Mouse (Mus musculus) MEL (cell line): Measurements from ENCODE around the gene Cbln3. TPM values are rescaled to one million over a fixed set of nuclear protein-coding genes. Genes with fewer than 3 reads are reported as not detected.

Experiments
- DNase-seq: peaks from one replicate; pipeline ENCODE4 v3.0.0; 2011; ENCODE audit warnings: low read depth, low spot score
- H3K27ac ChIP-seq: 2 replicates; pipeline ENCODE4 v1.5.1; 2012; ENCODE audit warnings: low read depth, mild to moderate bottlenecking, control low read depth, low read length, moderate library complexity; ENCODE audit not compliant: control insufficient read depth
- H3K27me3 ChIP-seq, 2 experiments: fragments of 150-350 bp in 1 of 2; sonication (generic) in 1 of 2; 2 replicates each; pipeline ENCODE4 v1.6.1; 2012; ENCODE audit warnings: low read length in 2 of 2, mild to moderate bottlenecking in 2 of 2, improper control_type of control experiment in 1 of 2, moderate library complexity in 1 of 2; ENCODE audit not compliant: insufficient read depth in 2 of 2, control insufficient read depth in 1 of 2
- H3K36me3 ChIP-seq, 2 experiments: 2 replicates each; pipeline ENCODE4 v1.6.1; 2012 to 2014; ENCODE audit warnings: low read length in 2 of 2, improper control_type of control experiment in 1 of 2, inconsistent platforms in 1 of 2, mild to moderate bottlenecking in 1 of 2; ENCODE audit not compliant: insufficient read depth in 2 of 2, control insufficient read depth in 1 of 2
- H3K4me1 ChIP-seq, 2 experiments: fragments of 150-350 bp in 1 of 2; sonication (generic) in 1 of 2; 2 replicates each; pipeline ENCODE4 v1.6.1; 2012; ENCODE audit warnings: low read length in 2 of 2, improper control_type of control experiment in 1 of 2, mild to moderate bottlenecking in 1 of 2; ENCODE audit not compliant: insufficient read depth in 2 of 2, control insufficient read depth in 1 of 2
- H3K4me3 ChIP-seq, 2 experiments: fragments of 150-350 bp in 1 of 2; sonication (generic) in 1 of 2; 2 replicates each; pipeline ENCODE4 v1.5.1; 2012; ENCODE audit warnings: low read depth in 2 of 2, low read length in 2 of 2, mild to moderate bottlenecking in 2 of 2, moderate library complexity in 2 of 2, control low read depth in 1 of 2, improper control_type of control experiment in 1 of 2; ENCODE audit not compliant: control insufficient read depth in 1 of 2, insufficient read depth in 1 of 2
- H3K79me2 ChIP-seq: 2 replicates; pipeline ENCODE4 v1.6.1; 2012; ENCODE audit warnings: mild to moderate bottlenecking, low read length, moderate library complexity; ENCODE audit not compliant: control insufficient read depth, poor library complexity, insufficient read depth
- H3K9ac ChIP-seq: 2 replicates; pipeline ENCODE4 v1.6.1; 2012; ENCODE audit warnings: low read depth, mild to moderate bottlenecking, control low read depth, low read length, moderate library complexity; ENCODE audit not compliant: control insufficient read depth, poor library complexity, severe bottlenecking
- H3K9me3 ChIP-seq: fragments of 150-350 bp; sonication (generic); replicated peaks from 2 replicates; pipeline ENCODE4 v1.6.1; 2012; ENCODE audit warnings: mild to moderate bottlenecking, low read length, improper control_type of control experiment, moderate library complexity; ENCODE audit not compliant: insufficient read depth
- BHLHE40 ChIP-seq: IDR thresholded peaks from 2 replicates; pipeline ENCODE4 v1.6.1; 2012; ENCODE audit warnings: low read depth, mild to moderate bottlenecking, inconsistent platforms, low read length, improper control_type of control experiment, borderline replicate concordance
- CHD1 ChIP-seq: IDR thresholded peaks from 2 replicates; pipeline ENCODE4 v1.6.1; 2012; ENCODE audit warnings: low read depth, mild to moderate bottlenecking, inconsistent platforms, low read length, improper control_type of control experiment
- CHD2 ChIP-seq: IDR thresholded peaks from 2 replicates; pipeline ENCODE4 v1.6.1; 2011; ENCODE audit warnings: low read length, improper control_type of control experiment
- ELF1 ChIP-seq: IDR thresholded peaks from 2 replicates; pipeline ENCODE4 v1.6.1; 2014; ENCODE audit warnings: low read depth, mild to moderate bottlenecking, inconsistent platforms, low read length, improper control_type of control experiment, moderate library complexity
- EP300 ChIP-seq, 2 experiments: IDR thresholded peaks; 2 replicates each; pipeline ENCODE4 v1.6.1; 2011; ENCODE audit warnings: improper control_type of control experiment in 2 of 2, low read length in 2 of 2, low read depth in 1 of 2, mild to moderate bottlenecking in 1 of 2
- ETS1 ChIP-seq: IDR thresholded peaks from 2 replicates; pipeline ENCODE4 v1.6.1; 2012; ENCODE audit warnings: low read depth, mild to moderate bottlenecking, inconsistent platforms, low read length, improper control_type of control experiment, moderate library complexity
- GABPA ChIP-seq: IDR thresholded peaks from 2 replicates; pipeline ENCODE4 v1.6.1; 2012; ENCODE audit warnings: low read depth, mild to moderate bottlenecking, inconsistent platforms, low read length, improper control_type of control experiment, moderate library complexity
- JUND ChIP-seq: IDR thresholded peaks from 2 replicates; pipeline ENCODE4 v1.6.1; 2011; ENCODE audit warnings: low read depth, mild to moderate bottlenecking, improper control_type of control experiment, low read length
- KAT2A ChIP-seq: conservative IDR thresholded peaks from 2 replicates; pipeline ENCODE4 v1.6.1; 2012; ENCODE audit warnings: low read depth, low read length, improper control_type of control experiment, inconsistent platforms
- MAFK ChIP-seq: IDR thresholded peaks from 2 replicates; pipeline ENCODE4 v1.6.1; 2011; ENCODE audit warnings: low read depth, mild to moderate bottlenecking, low read length, improper control_type of control experiment, borderline replicate concordance
- MAX ChIP-seq: IDR thresholded peaks from 2 replicates; pipeline ENCODE4 v1.6.1; 2011; ENCODE audit warnings: low read length, improper control_type of control experiment
- MAZ ChIP-seq: IDR thresholded peaks from 2 replicates; pipeline ENCODE4 v1.6.1; 2012; ENCODE audit warnings: low read depth, mild to moderate bottlenecking, inconsistent platforms, low read length, improper control_type of control experiment
- MEF2A ChIP-seq: IDR thresholded peaks from 2 replicates; pipeline ENCODE4 v1.6.1; 2014; ENCODE audit warnings: low read depth, mild to moderate bottlenecking, inconsistent platforms, low read length, improper control_type of control experiment; ENCODE audit not compliant: poor library complexity, insufficient replicate concordance, severe bottlenecking; ENCODE audit errors: extremely low read depth
- MXI1 ChIP-seq: IDR thresholded peaks from 2 replicates; pipeline ENCODE4 v1.6.1; 2011; ENCODE audit warnings: mild to moderate bottlenecking, low read depth, low read length, improper control_type of control experiment
- MYB ChIP-seq: IDR thresholded peaks from 2 replicates; pipeline ENCODE4 v1.6.1; 2011; ENCODE audit warnings: mild to moderate bottlenecking, low read depth, low read length, improper control_type of control experiment
- NELFE ChIP-seq: IDR thresholded peaks from 2 replicates; pipeline ENCODE4 v1.6.1; 2011; ENCODE audit warnings: low read depth, low read length, improper control_type of control experiment
- NRF1 ChIP-seq: IDR thresholded peaks from 2 replicates; pipeline ENCODE4 v1.6.1; 2014; ENCODE audit warnings: low read depth, mild to moderate bottlenecking, inconsistent platforms, low read length, improper control_type of control experiment, moderate library complexity; ENCODE audit not compliant: poor library complexity, insufficient read depth, severe bottlenecking
- RAD21 ChIP-seq: IDR thresholded peaks from 2 replicates; pipeline ENCODE4 v1.6.1; 2011; ENCODE audit warnings: mild to moderate bottlenecking, low read depth, low read length, improper control_type of control experiment
- RCOR1 ChIP-seq: IDR thresholded peaks from 2 replicates; pipeline ENCODE4 v1.6.1; 2012; ENCODE audit warnings: low read depth, mild to moderate bottlenecking, inconsistent platforms, low read length, improper control_type of control experiment
- SMC3 ChIP-seq: IDR thresholded peaks from 2 replicates; pipeline ENCODE4 v1.6.1; 2011; ENCODE audit warnings: low read depth, low read length, improper control_type of control experiment
- TAL1 ChIP-seq: IDR thresholded peaks from 2 replicates; pipeline ENCODE4 v1.6.1; 2012; ENCODE audit warnings: mild to moderate bottlenecking, inconsistent platforms, low read length, moderate library complexity, mixed read lengths
- TCF12 ChIP-seq: IDR thresholded peaks from 2 replicates; pipeline ENCODE4 v1.6.1; 2014; ENCODE audit warnings: low read depth, mild to moderate bottlenecking, inconsistent platforms, low read length, improper control_type of control experiment, moderate library complexity
- UBTF ChIP-seq: IDR thresholded peaks from 2 replicates; pipeline ENCODE4 v1.6.1; 2012; ENCODE audit warnings: low read depth, mild to moderate bottlenecking, inconsistent platforms, low read length, improper control_type of control experiment, moderate library complexity, borderline replicate concordance; ENCODE audit not compliant: insufficient read depth
- USF1 ChIP-seq: IDR thresholded peaks from 2 replicates; pipeline ENCODE4 v1.6.1; 2014; ENCODE audit warnings: low read depth, mild to moderate bottlenecking, inconsistent platforms, low read length, improper control_type of control experiment, moderate library complexity
- USF2 ChIP-seq, 2 experiments: IDR thresholded peaks; 2 replicates each; pipeline ENCODE4 v1.6.1; 2011 to 2012; ENCODE audit warnings: improper control_type of control experiment in 2 of 2, low read length in 2 of 2, borderline replicate concordance in 1 of 2, inconsistent platforms in 1 of 2, low read depth in 1 of 2, mild to moderate bottlenecking in 1 of 2; ENCODE audit not compliant: insufficient read depth in 1 of 2
- ZC3H11A ChIP-seq: IDR thresholded peaks from 2 replicates; pipeline ENCODE4 v1.6.1; 2012; ENCODE audit warnings: low read depth, mild to moderate bottlenecking, inconsistent platforms, low read length, improper control_type of control experiment
- ZKSCAN1 ChIP-seq: IDR thresholded peaks from 2 replicates; pipeline ENCODE4 v1.6.1; 2012; ENCODE audit warnings: low read depth, mild to moderate bottlenecking, inconsistent platforms, low read length, improper control_type of control experiment, moderate library complexity
- ZMIZ1 ChIP-seq: IDR thresholded peaks from 2 replicates; pipeline ENCODE4 v1.6.1; 2012; ENCODE audit warnings: low read depth, mild to moderate bottlenecking, inconsistent platforms, low read length, improper control_type of control experiment, moderate library complexity
- polyA plus RNA-seq, 2 experiments: library from polyadenylated mRNA; stranded (reverse) in 1 of 2; unstranded in 1 of 2; fragments of >175 nt in 1 of 2; fragments of >200 nt in 1 of 2; gene quantifications; 2 replicates each; pipeline versions ENCODE4 v1.2.1 to v1.2.4; 2012; ENCODE audit warnings: low replicate concordance in 2 of 2, low read depth in 1 of 2; ENCODE audit not compliant: insufficient read length in 2 of 2, insufficient read depth in 1 of 2, missing spikeins in 1 of 2
- total RNA-seq: library from RNA; depleted of rRNA; stranded (reverse); fragments of 300-350 nt; gene quantifications from 2 replicates; pipeline ENCODE4 v1.2.3, GENCODE M21; 2012

The Cbln3 gene
- total and polyA plus RNA-seq, 3 experiments = 0.19 TPM; not detected in 2

DNA sequence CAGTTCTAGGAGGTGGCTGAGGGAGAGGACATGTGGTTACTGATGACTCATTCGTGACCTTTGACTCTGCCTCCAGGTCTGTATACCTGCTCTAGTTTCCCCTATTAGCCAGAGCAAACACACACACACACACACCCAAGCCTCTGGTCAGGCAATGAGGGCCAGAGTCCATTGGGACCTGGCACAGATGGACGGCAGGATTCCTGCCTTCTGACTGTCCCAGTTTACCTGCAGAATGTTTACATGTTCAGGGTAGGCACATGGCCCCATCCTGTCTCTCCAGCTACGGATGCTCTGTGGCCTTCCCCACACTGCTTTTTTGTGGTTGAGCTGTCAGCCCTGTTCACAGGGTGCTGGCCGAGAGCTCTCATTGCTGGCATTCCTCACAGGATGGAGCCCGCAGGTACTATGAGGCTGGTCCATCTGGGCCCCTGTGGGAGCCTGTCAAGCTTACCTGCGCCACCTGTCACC is 2.0 kb downstream of the Cbln3 start:
- H3K79me2 ChIP-seq = peaks cover 4% of the 10 kb centered on the region
- H3K27ac ChIP-seq = no peak overlapping the region
- H3K9ac ChIP-seq = no peak overlapping the region
- no peak for DNase-seq
- no peak for TF ChIP-seq MYB
- TF ChIP-seq MAZ = no peak
- TF ChIP-seq EP300 (IDR thresholded peaks at IDR 0.05; ENCODE audit: low read depth in 1 of 2, low read length in 2 of 2) = no peak
- no peak for TF ChIP-seq KAT2A
- no peak for TF ChIP-seq RAD21
- no peak for TF ChIP-seq SMC3
- no peak for TF ChIP-seq TAL1
- no peak for TF ChIP-seq JUND
- no peak for TF ChIP-seq NELFE
- no peak for TF ChIP-seq USF2 (IDR thresholded peaks at IDR 0.05; ENCODE audit: borderline replicate concordance in 1 of 2, insufficient read depth in 1 of 2, low read depth in 1 of 2, low read length in 2 of 2)
- no peak for TF ChIP-seq TCF12
- no peak for TF ChIP-seq CHD2
- TF ChIP-seq ZMIZ1 = no peak
- no peak for TF ChIP-seq UBTF
- TF ChIP-seq MEF2A = no peak
- no peak for TF ChIP-seq ZKSCAN1
- H3K9me3 ChIP-seq = no peaks in the 10 kb centered on the region
- H3K4me3 ChIP-seq = no peak overlapping the region
- H3K27me3 ChIP-seq = no peaks in the 10 kb centered on the region
- H3K36me3 ChIP-seq = peaks cover 0 to 10% of the 10 kb centered on the region in 2 experiments; a peak in 2 of 4 replicates
- peaks cover 4 to 29% of the 10 kb centered on the region in 2 experiments for H3K4me1 ChIP-seq

GRCm38 (mm10) chr14:55880982-55881381 is 3.2 kb downstream of the Cbln3 start:
- peak; percentile 64 for DNase-seq
- Histone ChIP-seq H3K27ac (no peak overlapping the region), H3K9me3 (no peaks in the 10 kb centered on the region), H3K4me1 (peaks cover 4 to 29% of the 10 kb centered on the region in 2 experiments), H3K79me2 (peaks cover 4% of the 10 kb centered on the region; the same call in 1 of the 2 replicates), H3K9ac (no peak overlapping the region), H3K36me3 (peaks cover 0 to 7% of the 10 kb centered on the region in 2 experiments; a peak in 2 of 4 replicates), H3K4me3 (no peak overlapping the region), H3K27me3 (no peaks in the 10 kb centered on the region)
- TF ChIP-seq ZMIZ1 (no peak), TAL1 (peak; percentile 76), NRF1 (no peak), JUND (no peak), ZC3H11A (no peak), NELFE (no peak), CHD1 (no peak), MAFK (0 out of 2 replicates have a peak, but pooled peaks have one; percentile 40), MEF2A (no peak), MAX (no peak), ELF1 (0 out of 2 replicates have a peak, but pooled peaks have one; percentile 34), RCOR1 (peak; percentile 50; the same call in 1 of the 2 replicates), MYB (no peak), MAZ (peak; percentile 55), BHLHE40 (peak; percentile 72; the same call in 1 of the 2 replicates), USF2 (IDR thresholded peaks at IDR 0.05; ENCODE audit: borderline replicate concordance in 1 of 2, insufficient read depth in 1 of 2, low read depth in 1 of 2, low read length in 2 of 2) (no peak), TCF12 (peak; percentile 95), GABPA (no peak), USF1 (no peak), MXI1 (0 out of 2 replicates have a peak, but pooled peaks have one; percentile 42), CHD2 (peak; percentile 48; the same call in 1 of the 2 replicates), ETS1 (peak; percentile 96)
